28 mouse cellular contexts compared by ENCODE assay signal in genomic region chr5:135557671-135558070, GRCm38 (mm10). TPM values are rescaled to one million over a fixed set of nuclear protein-coding genes. Genes with fewer than 3 reads are reported as not detected.
DNase-seq lines count a peak whose midpoint lies in the region; ATAC-seq and TF ChIP-seq lines count a peak whose summit lies in the region.
"Had no signal": no experiment of that assay in that cellular context is flagged by ENCODE, and none has a peak within 500 bp of the region (broad histone marks: within the 10 kb centered on the region; RNA-seq: fewer than 3 reads in every experiment).

No protein-coding gene starts in this region.

- no peak for ATAC-seq in forebrain, embryonic 12.5 days (ENCODE audit: low FRiP score)
- ATAC-seq in forebrain, embryonic 14.5 days: no peak
- no peak for ATAC-seq in midbrain, postnatal 0 days (ENCODE audit: low FRiP score)
- ATAC-seq in hindbrain, embryonic 15.5 days (ENCODE audit: low FRiP score, low read depth): no peak
- ATAC-seq: inflammation-experienced regulatory T-cells, adult 6 months; liver, embryonic 12.5 days had no signal

- H3K9me3 ChIP-seq in forebrain, embryonic 12.5 days: no peaks in the 10 kb centered on the region
- no peaks in the 10 kb centered on the region for H3K9me3 ChIP-seq in forebrain, embryonic 14.5 days (replicated peaks; ENCODE audit: control insufficient read depth, low read length)
- no peaks in the 10 kb centered on the region for H3K9me3 ChIP-seq in midbrain, postnatal 0 days (ENCODE audit: low read length)
- no peaks in the 10 kb centered on the region for H3K9me3 ChIP-seq in midbrain, embryonic 10.5 days (replicated peaks)
- H3K9me3 ChIP-seq in hindbrain, embryonic 15.5 days: no peaks in the 10 kb centered on the region
- H3K9me3 ChIP-seq: forebrain, embryonic 10.5 days; heart, embryonic 13.5 days; limb, embryonic 12.5 days; liver, embryonic 12.5 days had no signal

- H3K4me3 ChIP-seq in forebrain, embryonic 12.5 days (replicated peaks): no peak overlapping the region
- H3K4me3 ChIP-seq in forebrain, embryonic 14.5 days (ENCODE audit: low read depth, low read length): no peak overlapping the region
- H3K4me3 ChIP-seq in midbrain, postnatal 0 days (ENCODE audit: low read depth, low read length): no peak overlapping the region
- H3K4me3 ChIP-seq in midbrain, embryonic 10.5 days: no peak overlapping the region
- H3K4me3 ChIP-seq in hindbrain, embryonic 15.5 days: no peak overlapping the region
- H3K4me3 ChIP-seq: forebrain, embryonic 10.5 days; heart, embryonic 13.5 days; limb, embryonic 12.5 days; liver, embryonic 12.5 days; myocyte had no signal

- H3K27me3 ChIP-seq in forebrain, embryonic 12.5 days: no peaks in the 10 kb centered on the region
- H3K27me3 ChIP-seq in forebrain, embryonic 14.5 days (replicated peaks; ENCODE audit: control insufficient read depth, insufficient read depth, low read length): no peaks in the 10 kb centered on the region
- no peaks in the 10 kb centered on the region for H3K27me3 ChIP-seq in midbrain, postnatal 0 days (ENCODE audit: insufficient read depth, low read length)
- no peaks in the 10 kb centered on the region for H3K27me3 ChIP-seq in midbrain, embryonic 10.5 days (ENCODE audit: low read depth, poor library complexity, severe bottlenecking)
- H3K27me3 ChIP-seq in hindbrain, embryonic 15.5 days: no peaks in the 10 kb centered on the region
- H3K27me3 ChIP-seq: heart, embryonic 13.5 days; liver, embryonic 12.5 days had no signal

- TF ChIP-seq CTCF in midbrain, postnatal 0 days (IDR thresholded peaks at IDR 0.05): no peak

- no peak for DNase-seq in forebrain, embryonic 14.5 days (ENCODE audit: low spot score)
- peak; percentile 21 for DNase-seq in midbrain, postnatal 0 days (ENCODE audit: low spot score)
- DNase-seq in midbrain, embryonic 10.5 days (ENCODE audit: low spot score): no peak
- peak; percentile 43 for DNase-seq in retina, embryonic 14.5 days (ENCODE audit: low spot score)
- no peak for DNase-seq in kidney, postnatal 10 days
- no peak for DNase-seq in layer of hippocampus, adult 18-20 months (ENCODE audit: low spot score in 2 of 2)
- DNase-seq: adrenal gland, postnatal 14 days; cerebellum, adult 9-11 months; heart, adult 18-20 months; heart, postnatal 14 days; kidney, adult 18-20 months; lung, adult 18-20 months; lung, postnatal 10 days; right cerebral cortex, adult 18-20 months had no signal

- H3K4me2 ChIP-seq in forebrain, embryonic 12.5 days: no peak overlapping the region
- no peak overlapping the region for H3K4me2 ChIP-seq in forebrain, embryonic 14.5 days (ENCODE audit: low read length)
- no peak overlapping the region for H3K4me2 ChIP-seq in midbrain, postnatal 0 days (ENCODE audit: low read depth, low read length, poor library complexity, severe bottlenecking)
- no peak overlapping the region for H3K4me2 ChIP-seq in hindbrain, embryonic 15.5 days
- H3K4me2 ChIP-seq: heart, embryonic 13.5 days; limb, embryonic 12.5 days; liver, embryonic 12.5 days; midbrain, embryonic 11.5 days had no signal

- H3K9ac ChIP-seq in forebrain, embryonic 12.5 days: no peak overlapping the region
- H3K9ac ChIP-seq in forebrain, embryonic 14.5 days (ENCODE audit: low read length): no peak overlapping the region
- H3K9ac ChIP-seq in midbrain, postnatal 0 days (replicated peaks; ENCODE audit: low read length, poor library complexity, severe bottlenecking): no peak overlapping the region
- no peak overlapping the region for H3K9ac ChIP-seq in hindbrain, embryonic 15.5 days
- H3K9ac ChIP-seq: heart, embryonic 13.5 days; limb, embryonic 12.5 days; liver, embryonic 12.5 days had no signal

- H3K4me1 ChIP-seq in forebrain, embryonic 12.5 days: no peaks in the 10 kb centered on the region
- no peaks in the 10 kb centered on the region for H3K4me1 ChIP-seq in forebrain, embryonic 14.5 days (ENCODE audit: control insufficient read depth, insufficient read depth, low read length)
- H3K4me1 ChIP-seq in midbrain, postnatal 0 days (ENCODE audit: insufficient read depth, low read length): no peaks in the 10 kb centered on the region
- H3K4me1 ChIP-seq in midbrain, embryonic 10.5 days: no peaks in the 10 kb centered on the region; the same call in 1 of the 2 replicates
- H3K4me1 ChIP-seq in hindbrain, embryonic 15.5 days (replicated peaks): peaks cover 6% of the 10 kb centered on the region; the same call in 1 of the 2 replicates
- H3K4me1 ChIP-seq: forebrain, embryonic 10.5 days; liver, embryonic 12.5 days had no signal

- H3K36me3 ChIP-seq in forebrain, embryonic 12.5 days (replicated peaks): no peaks in the 10 kb centered on the region
- no peaks in the 10 kb centered on the region for H3K36me3 ChIP-seq in forebrain, embryonic 14.5 days (ENCODE audit: control insufficient read depth, insufficient read depth, low read length)
- H3K36me3 ChIP-seq in midbrain, postnatal 0 days (ENCODE audit: insufficient read depth, low read length): no peaks in the 10 kb centered on the region
- H3K36me3 ChIP-seq in midbrain, embryonic 10.5 days: no peaks in the 10 kb centered on the region
- H3K36me3 ChIP-seq in hindbrain, embryonic 15.5 days: no peaks in the 10 kb centered on the region
- H3K36me3 ChIP-seq: forebrain, embryonic 10.5 days; heart, embryonic 13.5 days; limb, embryonic 12.5 days; liver, embryonic 12.5 days had no signal

- WGBS in forebrain, embryonic 12.5 days: 85% methylated on average over 3 of the region's 3 CpGs
- 78% methylated on average over 3 of the region's 3 CpGs for WGBS in forebrain, embryonic 14.5 days
- WGBS in midbrain, postnatal 0 days: 64% methylated on average over 3 of the region's 3 CpGs
- 81% methylated on average over 3 of the region's 3 CpGs for WGBS in midbrain, embryonic 10.5 days
- 47% methylated on average over 3 of the region's 3 CpGs for WGBS in hindbrain, embryonic 15.5 days

- 0 out of 2 replicates have a peak overlapping the region, but pooled peaks have one; percentile 31 for H3K27ac ChIP-seq in forebrain, embryonic 12.5 days
- no peak overlapping the region for H3K27ac ChIP-seq in forebrain, embryonic 14.5 days (ENCODE audit: low read depth, low read length)
- no peak overlapping the region for H3K27ac ChIP-seq in midbrain, postnatal 0 days (ENCODE audit: low read depth, low read length)
- H3K27ac ChIP-seq in midbrain, embryonic 10.5 days (replicated peaks): no peak overlapping the region
- H3K27ac ChIP-seq in hindbrain, embryonic 15.5 days (replicated peaks): peak overlapping the region; percentile 57
- H3K27ac ChIP-seq: forebrain, embryonic 10.5 days; heart, embryonic 13.5 days; kidney, postnatal 0 days; liver, embryonic 12.5 days had no signal

RNA-seq across cellular contexts. Expression of gene Ccl26, which starts 5.7 kb away (rescaled TPM):
- polyA plus RNA-seq in forebrain, embryonic 12.5 days (2016; fragmentation: Nextera tagmentation; extraction: Ambion mirVana): not detected in 2 replicates
- polyA plus RNA-seq in forebrain, embryonic 14.5 days (2014; fragmentation: Nextera tagmentation; extraction: Ambion mirVana): not detected in 2 replicates
- not detected in 2 replicates for total RNA-seq in midbrain, postnatal 0 days (2014; rRNA removed)
- not detected in 2 replicates for polyA plus RNA-seq in midbrain, postnatal 0 days (2015; fragmentation: Nextera tagmentation; extraction: Ambion mirVana)
- polyA plus RNA-seq in midbrain, embryonic 10.5 days (2016; fragmentation: Nextera tagmentation; extraction: Ambion mirVana): not detected in 2 replicates
- not detected in 2 replicates for polyA plus RNA-seq in hindbrain, embryonic 15.5 days (2015; fragmentation: Nextera tagmentation; extraction: Ambion mirVana)
- not detected for total RNA-seq in layer of hippocampus, adult 18-20 months (2021)
- total RNA-seq: adrenal gland, postnatal 14 days; common myeloid progenitor, adult 5-6 weeks; gastrocnemius, postnatal 25 days; heart, adult 18-20 months; heart, postnatal 14 days; layer of hippocampus, postnatal 25 days; left cerebral cortex, postnatal 10 days had no signal
- polyA plus RNA-seq: forebrain, embryonic 10.5 days; heart, embryonic 13.5 days; inflammation-experienced regulatory T-cells, adult 6 months; kidney, postnatal 0 days; limb, embryonic 12.5 days; liver, embryonic 12.5 days; midbrain, embryonic 11.5 days; myocyte had no signal

RNA-seq across cellular contexts. Expression of gene Hip1, which starts 12.8 kb away (rescaled TPM):
- polyA plus RNA-seq in forebrain, embryonic 12.5 days (2016; fragmentation: Nextera tagmentation; extraction: Ambion mirVana): 58.7 and 64.2 TPM in 2 replicates
- 24.6 and 30.0 TPM in 2 replicates for polyA plus RNA-seq in forebrain, embryonic 14.5 days (2014; fragmentation: Nextera tagmentation; extraction: Ambion mirVana)
- total RNA-seq in midbrain, postnatal 0 days (2014; rRNA removed): 122 and 126 TPM in 2 replicates
- 24.9 and 28.3 TPM in 2 replicates for polyA plus RNA-seq in midbrain, postnatal 0 days (2015; fragmentation: Nextera tagmentation; extraction: Ambion mirVana)
- 64.9 and 73.0 TPM in 2 replicates for polyA plus RNA-seq in midbrain, embryonic 10.5 days (2016; fragmentation: Nextera tagmentation; extraction: Ambion mirVana)
- polyA plus RNA-seq in hindbrain, embryonic 15.5 days (2015; fragmentation: Nextera tagmentation; extraction: Ambion mirVana): 39.1 and 39.7 TPM in 2 replicates
- total RNA-seq in layer of hippocampus, adult 18-20 months (2021): 10 to 100 TPM; 34.6 to 34.8 TPM

RNA-seq across cellular contexts. Expression of gene Ccl24, which starts 15.2 kb away (rescaled TPM):
- 0.74 and 2.1 TPM in 2 replicates for polyA plus RNA-seq in forebrain, embryonic 12.5 days (2016; fragmentation: Nextera tagmentation; extraction: Ambion mirVana)
- 1.0 and 1.9 TPM in 2 replicates for polyA plus RNA-seq in forebrain, embryonic 14.5 days (2014; fragmentation: Nextera tagmentation; extraction: Ambion mirVana)
- 0.66 and 2.2 TPM in 2 replicates for total RNA-seq in midbrain, postnatal 0 days (2014; rRNA removed)
- polyA plus RNA-seq in midbrain, postnatal 0 days (2015; fragmentation: Nextera tagmentation; extraction: Ambion mirVana): 1.9 and 2.4 TPM in 2 replicates
- polyA plus RNA-seq in midbrain, embryonic 10.5 days (2016; fragmentation: Nextera tagmentation; extraction: Ambion mirVana): 1.0 and 1.8 TPM in 2 replicates
- 2.6 and 2.9 TPM in 2 replicates for polyA plus RNA-seq in hindbrain, embryonic 15.5 days (2015; fragmentation: Nextera tagmentation; extraction: Ambion mirVana)
- total RNA-seq in layer of hippocampus, adult 18-20 months (2021): under 1 TPM in 1 of 2 experiments, not detected in 1; 0.67 TPM
- total RNA-seq: common myeloid progenitor, adult 5-6 weeks had no signal
- polyA plus RNA-seq: inflammation-experienced regulatory T-cells, adult 6 months; myocyte had no signal

Comparison
In these comparisons a context has a peak if more than half of its experiments do, and no peak if none do; other contexts are left out.
1. H3K27ac ChIP-seq: peak in forebrain, embryonic 12.5 days (single experiment) and hindbrain, embryonic 15.5 days (single experiment); none in forebrain, embryonic 14.5 days (single experiment), midbrain, postnatal 0 days (single experiment) and midbrain, embryonic 10.5 days (single experiment).
2. DNase-seq: peak in midbrain, postnatal 0 days (single experiment) and retina, embryonic 14.5 days (single experiment); none in forebrain, embryonic 14.5 days (single experiment), midbrain, embryonic 10.5 days (single experiment), kidney, postnatal 10 days (single experiment) and layer of hippocampus, adult 18-20 months (0 of 2).